Mouse (Mus musculus) naive thymus-derived CD4-positive, alpha-beta T cell, adult 2 months (primary cell): ENCODE results near the gene 1700017N19Rik.

Experiments used
- DNase-seq: peaks from one replicate; pipeline ENCODE4 v3.0.0-alpha.2; 2011; ENCODE audit warnings: low read depth

The 1700017N19Rik gene

GRCm38 (mm10) chr10:100661970-100662590 lies 71.8 kb downstream of the 1700017N19Rik start:
- no peak for DNase-seq
